Mouse (Mus musculus) ovary, postnatal 36 days (tissue): Measurements from ENCODE around the gene Ppp1r9a.

ENCODE experiments used
- DNase-seq: peaks from one replicate; pipeline ENCODE4 v3.0.0; 2022; ENCODE audit warnings: low spot score, mixed read lengths

Ppp1r9a gene

DNA sequence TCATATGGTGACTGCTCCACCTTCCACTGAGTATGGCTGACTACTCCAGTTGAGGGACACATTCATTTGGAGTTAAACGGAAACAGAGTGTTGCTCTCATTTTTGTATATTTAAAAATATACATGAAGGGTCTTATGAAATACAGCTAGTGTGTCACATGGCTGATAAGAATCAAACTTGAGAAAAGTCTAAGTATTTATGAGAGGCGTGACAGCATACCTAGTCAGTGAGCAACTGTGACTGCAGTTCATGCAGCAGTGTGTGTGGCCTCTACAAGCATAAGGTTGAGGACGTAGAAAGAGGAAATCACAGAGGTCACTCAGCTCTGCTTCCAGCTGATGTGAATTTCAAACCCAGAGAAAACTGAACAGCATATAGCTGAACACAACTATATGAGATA lies 145.3 kb downstream of the Ppp1r9a start:
- DNase-seq = no peak

DNA sequence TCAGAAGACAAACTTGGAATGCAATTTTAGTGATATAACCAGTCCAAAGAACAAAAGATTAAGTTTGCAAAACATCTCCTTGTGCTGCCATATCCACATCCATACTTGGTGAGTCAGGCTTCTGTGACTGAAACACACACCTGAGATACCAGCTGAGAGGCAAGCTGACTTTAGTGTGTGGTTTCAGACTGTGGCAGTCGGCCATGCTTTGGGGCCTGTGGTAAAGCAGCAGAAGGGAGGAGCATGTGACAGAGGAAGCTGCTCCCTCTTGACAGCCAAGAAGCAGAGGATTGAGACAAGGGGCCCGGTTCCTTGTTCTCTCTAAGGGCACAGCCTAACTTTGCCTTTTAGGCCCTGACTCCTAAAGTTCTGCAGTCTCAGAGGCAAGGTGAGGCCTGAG lies 149.6 kb downstream of the Ppp1r9a start:
- no peak for DNase-seq

DNA sequence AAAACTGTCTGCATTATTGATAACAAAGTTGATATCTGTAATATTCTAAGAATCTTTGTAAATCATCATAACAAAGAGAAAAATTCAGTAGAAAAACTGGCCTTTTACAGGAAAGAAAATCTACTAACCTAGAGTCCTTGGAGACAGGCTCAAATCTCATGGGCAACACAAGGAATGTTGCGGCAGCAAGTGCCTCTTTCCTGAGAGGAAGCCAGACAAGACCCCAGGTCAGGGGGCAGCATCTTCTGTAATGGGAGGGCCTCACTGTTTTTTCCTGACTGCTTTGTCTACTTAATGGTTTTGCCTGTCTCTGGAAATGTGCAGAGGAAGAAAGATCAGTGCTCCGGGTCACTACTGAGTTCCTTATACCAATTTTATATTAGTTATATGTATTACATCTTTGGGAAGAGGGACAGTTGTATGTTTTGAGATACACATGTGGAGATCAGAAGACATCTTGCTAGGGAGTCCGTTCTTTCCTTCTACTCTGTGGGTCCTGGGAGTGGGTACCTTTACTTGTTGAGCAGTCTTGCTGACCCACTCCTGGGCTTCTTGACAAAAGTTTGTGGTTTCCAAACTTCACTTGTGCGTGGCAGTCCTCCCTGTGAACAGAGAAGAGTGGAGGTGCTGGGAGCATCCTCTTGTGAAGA lies 151.9 kb downstream of the Ppp1r9a start:
- DNase-seq = no peak

DNA sequence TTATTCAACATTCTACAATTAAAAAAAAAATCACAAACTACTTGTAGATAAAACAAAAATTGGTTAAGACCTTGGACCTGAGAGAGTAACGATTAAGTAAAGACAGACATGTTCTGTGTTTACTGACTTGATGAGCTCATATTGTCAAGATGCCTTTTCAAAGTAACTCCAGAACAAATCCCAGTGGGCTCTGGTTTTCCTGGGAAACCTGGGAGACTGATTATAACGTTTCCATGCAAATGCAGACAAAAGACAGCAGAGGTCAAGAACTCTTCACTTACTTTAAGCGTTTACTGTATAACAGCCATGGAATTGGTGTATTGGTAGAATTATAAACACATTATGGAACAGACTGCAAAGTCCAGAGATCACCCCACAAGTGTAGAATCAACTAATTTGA lies 172.0 kb downstream of the Ppp1r9a start:
- DNase-seq = no peak

DNA sequence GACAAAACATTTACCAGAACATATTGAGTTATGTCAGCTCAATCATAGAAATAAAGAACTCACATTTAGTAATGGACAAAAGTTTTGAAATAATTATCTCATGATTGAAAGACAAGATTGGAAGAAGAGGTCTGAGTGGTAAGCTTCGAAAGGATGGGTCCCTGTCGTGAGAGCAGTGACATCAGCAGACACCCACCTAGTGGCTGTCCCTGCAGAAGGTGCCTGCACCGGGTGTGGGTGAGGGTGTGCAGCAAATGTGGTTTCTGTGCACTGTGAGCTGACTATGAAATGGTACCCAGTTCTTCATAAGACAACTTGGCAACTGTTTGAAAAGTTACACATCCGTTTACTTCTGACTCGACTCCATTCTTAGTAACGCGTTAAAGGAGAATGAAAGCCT lies 173.0 kb downstream of the Ppp1r9a start:
- DNase-seq = no peak

DNA sequence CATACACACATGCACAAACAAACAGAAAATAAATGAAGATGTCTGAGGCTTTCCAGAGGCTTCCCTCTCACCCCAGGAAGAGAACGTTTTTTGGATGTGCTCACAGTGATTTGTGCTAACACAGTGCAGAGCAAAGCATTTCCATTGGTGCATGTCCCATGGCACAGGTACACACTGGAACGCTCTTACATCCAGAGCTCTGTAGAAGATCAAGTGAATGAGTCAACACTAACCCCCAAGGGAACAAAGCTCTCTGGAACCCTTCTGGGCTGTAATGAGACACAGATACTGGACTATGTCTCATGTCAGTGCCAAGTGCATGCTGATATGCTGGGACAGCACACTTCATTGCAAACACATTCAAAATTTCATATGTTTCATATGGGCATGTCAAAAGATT lies 175.3 kb downstream of the Ppp1r9a start:
- no peak for DNase-seq

DNA sequence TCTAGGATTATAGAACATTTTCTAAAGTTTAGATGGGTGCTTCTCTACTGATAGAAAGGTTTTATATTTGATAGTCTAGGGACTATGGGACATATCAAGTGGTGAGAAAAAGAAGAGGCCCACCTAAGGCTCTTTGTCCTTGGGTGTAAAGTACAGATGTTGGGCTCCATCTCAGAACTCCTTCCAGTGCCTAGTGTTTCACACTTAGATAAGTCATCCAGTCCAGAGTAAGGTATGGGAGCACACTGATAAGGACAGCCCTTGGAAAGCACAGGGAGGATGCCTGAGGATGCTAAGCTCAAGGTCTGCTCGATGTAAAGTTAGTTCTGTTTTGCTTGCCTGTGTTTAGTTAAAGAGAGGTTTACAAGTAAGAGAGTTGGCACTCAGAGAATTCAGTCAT lies 176.4 kb downstream of the Ppp1r9a start:
- no peak for DNase-seq

DNA sequence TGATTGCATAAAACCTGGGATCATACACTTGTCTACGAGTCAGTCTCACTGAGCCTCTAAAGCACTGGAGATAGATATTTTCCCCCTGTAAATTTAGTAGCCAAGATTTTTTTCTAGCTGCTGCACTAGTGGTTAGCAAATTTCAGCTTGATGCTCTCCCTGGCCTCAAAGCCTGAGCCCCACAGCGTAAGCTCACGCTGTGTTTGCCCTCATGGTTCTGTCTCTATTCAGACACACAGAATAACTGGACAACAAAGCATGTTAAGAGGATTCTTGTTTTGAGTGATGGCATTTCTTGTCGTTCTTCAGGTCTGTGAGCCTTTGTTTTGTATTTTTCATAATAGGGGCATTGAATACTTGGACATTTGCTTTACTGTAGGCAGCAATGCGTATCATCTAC lies 177.4 kb downstream of the Ppp1r9a start:
- no peak for DNase-seq

DNA sequence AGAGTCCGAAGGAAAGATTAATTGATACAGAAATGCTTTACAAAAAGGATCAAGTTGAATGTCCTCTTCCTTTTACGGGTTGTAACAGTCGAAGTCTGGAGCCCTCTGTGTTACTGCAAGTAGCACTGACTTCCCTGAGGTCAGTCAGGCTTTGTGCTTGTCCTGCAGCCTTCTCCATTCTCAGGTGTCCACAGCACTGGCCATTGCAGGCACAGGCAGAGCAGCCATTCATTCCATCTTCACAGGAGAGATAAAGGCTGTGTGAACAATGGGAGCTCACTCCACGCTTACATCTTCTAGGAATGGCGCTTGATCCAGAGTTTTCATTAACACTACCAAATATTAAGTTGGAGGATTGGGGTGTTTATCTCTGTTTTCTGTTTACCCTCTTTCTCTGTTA lies 177.8 kb downstream of the Ppp1r9a start:
- no peak for DNase-seq

DNA sequence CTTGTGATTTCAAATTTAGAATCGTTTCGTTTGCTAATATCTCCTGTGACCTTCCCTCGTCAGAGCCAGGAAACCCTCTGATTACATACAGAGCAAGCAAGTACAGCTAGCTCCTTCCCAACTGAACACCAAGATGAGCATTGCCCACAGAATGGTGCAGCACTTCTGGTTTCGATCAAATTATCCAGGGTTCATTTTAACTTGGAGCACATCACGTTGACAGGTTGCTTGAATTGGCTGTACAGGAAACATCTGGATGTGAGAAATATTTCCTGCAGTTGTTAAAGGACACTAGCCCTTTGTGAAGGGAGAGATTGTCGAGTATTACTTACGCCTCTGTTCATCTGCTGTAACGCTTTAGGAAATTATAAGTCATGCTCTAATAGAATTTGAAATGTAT lies 178.4 kb downstream of the Ppp1r9a start:
- no peak for DNase-seq

DNA sequence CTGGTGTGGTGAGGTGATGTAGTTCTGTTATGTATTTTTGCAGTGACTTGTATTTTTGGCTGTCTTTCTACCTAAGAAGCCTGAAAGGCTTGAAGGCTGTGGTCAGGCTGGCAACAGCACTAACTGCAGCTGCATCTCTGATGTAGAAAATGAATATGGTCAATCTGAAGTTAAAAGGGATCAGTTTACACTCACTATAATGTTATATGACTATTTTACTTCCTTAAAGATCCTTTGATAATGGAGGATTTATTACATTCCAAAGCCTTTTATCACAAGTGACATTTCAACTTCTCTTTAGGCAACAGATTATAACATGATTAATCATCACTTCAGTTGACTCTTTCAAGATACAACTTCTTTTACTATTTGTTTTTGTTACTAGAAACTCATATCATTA lies 179.4 kb downstream of the Ppp1r9a start:
- DNase-seq = no peak

DNA sequence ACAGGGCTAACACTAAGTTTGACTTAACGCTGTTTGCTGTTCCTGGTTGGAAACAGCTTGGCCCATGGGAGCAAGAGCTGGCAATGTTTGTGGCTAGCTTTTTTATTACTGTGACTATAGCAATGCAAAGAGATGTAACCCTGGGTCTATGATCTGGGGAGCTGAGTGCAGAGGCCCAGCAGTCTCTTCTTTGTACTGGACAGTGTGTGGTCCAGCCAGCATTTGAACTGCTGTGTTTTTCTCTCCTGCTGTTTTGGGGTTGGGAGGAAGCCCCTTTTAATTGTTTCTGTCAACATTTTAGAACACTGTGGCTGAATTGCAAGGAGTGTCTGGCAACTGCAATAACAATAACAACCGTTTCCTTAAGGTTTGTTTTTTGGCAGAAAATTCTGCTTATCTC lies 180.0 kb downstream of the Ppp1r9a start:
- DNase-seq = no peak

DNA sequence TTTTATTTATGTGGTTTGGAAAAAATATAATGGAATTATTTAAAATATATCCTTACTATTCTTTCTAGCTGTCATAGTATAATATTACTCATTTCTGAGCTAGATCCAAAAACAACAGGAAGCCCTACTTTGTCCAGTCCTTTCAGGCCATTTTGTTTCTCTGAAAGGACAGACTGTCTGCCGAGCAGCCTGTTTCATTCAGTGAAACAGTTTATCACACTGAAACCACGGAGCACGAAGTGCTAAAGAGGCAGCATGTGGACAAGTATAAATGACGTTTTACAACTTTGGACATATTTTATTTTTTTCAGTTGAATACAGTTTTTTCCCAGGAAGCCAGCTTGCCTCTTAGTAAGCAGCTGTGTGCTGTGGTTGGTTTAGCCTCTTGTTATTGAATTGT lies 181.2 kb downstream of the Ppp1r9a start:
- no peak for DNase-seq

DNA sequence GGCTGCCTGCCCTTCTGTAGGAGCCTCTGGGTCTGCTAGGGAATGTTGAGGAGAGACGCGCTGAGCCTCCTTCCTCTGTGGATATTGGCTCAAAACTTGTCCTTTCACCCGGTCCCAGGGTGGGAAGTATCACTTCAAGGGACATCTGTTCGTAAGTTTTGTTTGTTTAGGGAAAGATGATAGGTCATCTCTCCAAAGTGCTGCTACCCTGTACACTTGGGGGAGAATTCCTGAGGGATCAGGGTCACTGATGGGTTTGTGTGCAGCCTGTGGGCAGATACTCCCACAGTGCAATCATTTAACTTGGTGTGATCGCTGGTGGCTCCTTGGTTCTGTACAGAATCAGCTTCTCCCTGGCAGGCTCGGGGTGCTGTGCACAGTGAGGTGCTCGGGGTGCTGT lies 189.2 kb downstream of the Ppp1r9a start:
- DNase-seq = no peak

DNA sequence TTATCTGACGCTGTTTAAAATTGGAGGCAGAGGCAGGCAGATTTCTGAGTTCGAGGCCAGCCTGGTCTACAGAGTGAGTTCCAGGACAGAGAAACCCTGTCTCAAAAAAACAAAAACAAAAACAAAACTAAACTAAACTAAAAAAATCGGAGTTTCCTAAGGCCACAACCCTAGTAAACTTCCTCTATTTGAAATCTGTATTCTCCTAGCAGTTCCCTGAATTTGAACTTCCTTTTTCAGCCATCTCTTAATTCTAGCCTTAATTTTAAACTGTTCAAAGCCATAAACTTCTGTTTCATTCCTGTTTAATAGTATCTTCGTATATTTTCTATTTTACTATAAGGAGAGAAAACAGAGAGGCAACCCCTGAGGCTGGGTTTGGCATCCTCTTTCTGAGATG lies 190.1 kb downstream of the Ppp1r9a start:
- no peak for DNase-seq

DNA sequence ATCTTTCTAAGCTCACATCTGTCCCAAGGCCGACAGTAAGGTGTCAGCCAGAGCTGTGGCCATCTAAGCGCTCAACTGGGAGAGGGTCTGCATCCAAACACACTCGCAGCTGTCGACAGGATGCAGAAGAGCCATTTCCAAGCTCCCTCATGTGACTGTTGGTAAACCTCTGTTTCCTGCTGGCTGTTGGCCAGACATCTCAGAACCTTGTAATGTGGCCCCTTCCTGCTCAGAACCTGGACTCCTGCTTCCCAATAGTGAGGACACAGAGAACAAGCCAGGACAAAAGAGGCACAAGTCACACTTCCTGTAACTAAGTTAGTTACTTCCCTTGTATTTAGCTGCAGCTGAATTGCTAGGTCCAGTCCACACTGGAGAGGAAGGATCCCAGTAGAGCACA lies 190.8 kb downstream of the Ppp1r9a start:
- DNase-seq = peak; percentile 22

DNA sequence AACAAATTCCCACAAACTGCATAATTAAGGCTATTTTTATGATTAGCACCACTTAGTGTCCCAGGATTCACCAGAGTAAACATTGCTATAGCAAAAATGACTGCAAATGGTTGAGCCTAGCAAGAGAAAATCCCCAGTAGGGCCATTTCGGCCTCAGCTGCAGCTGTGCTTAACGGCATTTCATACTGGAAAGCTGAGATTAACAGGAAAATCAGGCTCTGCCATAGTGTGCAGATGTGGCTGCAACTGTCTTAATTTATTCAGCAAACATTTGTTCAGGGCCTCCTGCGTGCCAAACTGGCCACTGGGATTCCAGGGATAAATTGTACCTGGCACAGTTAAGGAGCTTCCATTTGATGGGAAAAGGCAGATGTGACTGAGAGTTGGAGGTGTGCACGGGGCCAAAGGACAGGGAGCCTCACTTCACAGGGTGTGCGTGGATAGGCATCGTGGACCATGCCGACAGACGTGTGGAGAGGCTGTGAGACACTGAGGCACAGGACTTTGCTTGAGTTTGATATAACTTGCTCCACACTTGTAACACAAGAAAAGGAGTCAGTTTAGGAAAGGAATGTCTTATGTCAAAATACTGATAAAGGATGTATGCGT lies 192.8 kb downstream of the Ppp1r9a start:
- DNase-seq = no peak

DNA sequence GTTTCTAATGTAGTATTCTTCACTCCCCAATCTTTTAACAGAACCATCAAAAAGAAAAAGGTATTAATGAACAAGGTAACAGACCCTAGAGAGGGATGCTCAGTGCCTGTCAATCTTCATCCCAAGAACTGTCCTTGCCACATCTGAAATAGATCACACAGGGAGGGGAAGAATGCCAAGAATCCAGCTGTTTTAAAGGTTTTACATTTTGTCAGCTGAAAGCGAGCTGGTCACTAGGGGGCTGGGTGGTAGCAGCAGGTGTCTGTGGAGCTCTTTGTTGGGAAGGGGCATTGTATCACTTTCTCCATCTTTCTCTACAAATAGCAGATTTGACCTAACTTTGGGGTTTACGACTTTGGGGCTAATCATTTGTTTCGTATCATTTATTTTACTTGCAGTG lies 194.6 kb downstream of the Ppp1r9a start:
- DNase-seq = no peak

DNA sequence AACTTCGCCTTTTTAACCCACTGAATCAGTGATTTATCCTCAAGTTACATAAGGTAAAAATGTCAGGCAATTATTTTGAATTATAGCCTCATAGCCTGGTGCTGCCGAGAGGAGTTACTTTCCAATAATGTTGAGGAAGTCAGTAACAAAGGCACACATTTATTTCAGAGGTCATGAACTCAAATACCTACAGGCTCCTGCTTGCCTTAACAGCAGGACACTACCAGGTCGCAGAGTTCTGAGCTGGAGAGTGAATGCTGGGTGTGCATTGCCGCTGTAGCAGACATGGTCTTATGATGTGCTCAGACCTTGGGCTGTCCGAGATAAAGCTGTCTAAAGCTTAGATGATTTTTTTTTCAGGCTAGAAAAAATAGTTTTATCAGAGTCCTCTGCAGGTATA lies 196.6 kb downstream of the Ppp1r9a start:
- DNase-seq = no peak

DNA sequence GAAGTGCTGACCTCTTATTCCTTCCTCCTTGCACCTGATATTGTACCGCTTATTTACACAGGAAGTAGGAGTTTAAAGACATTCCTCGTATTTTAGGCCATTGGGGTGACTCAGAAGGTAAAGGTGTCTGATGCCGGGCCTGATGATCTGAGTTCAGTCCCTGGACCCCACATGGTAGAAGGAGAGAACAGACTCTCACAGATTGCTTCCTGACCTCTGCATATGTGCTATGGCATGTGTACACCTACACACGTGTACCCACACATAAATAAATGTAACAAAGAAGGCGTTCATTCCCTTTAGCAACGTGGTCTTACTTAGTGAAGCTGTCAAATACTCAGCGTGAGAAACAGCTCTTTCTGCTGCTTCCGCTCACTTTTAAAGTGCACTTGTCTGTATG lies 197.1 kb downstream of the Ppp1r9a start:
- DNase-seq = no peak

DNA sequence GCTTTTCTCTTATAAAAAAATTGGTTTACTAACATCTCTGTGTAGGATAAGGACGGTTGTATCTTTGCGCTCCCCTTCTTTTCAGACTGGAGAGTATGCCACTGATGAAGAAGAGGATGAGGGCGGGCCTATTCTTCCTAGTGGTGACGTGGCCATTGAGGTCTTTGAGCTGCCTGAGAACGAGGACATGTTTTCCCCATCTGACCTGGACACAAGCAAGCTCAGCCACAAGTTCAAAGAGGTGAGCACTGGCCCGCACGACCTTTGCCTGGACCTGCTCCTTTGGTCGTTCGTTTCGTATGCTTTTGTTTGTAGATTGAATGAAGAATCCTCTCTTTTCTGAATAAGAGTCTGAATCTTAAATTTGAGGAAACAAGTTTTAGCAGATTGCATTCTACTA lies 197.6 kb downstream of the Ppp1r9a start:
- DNase-seq = no peak

DNA sequence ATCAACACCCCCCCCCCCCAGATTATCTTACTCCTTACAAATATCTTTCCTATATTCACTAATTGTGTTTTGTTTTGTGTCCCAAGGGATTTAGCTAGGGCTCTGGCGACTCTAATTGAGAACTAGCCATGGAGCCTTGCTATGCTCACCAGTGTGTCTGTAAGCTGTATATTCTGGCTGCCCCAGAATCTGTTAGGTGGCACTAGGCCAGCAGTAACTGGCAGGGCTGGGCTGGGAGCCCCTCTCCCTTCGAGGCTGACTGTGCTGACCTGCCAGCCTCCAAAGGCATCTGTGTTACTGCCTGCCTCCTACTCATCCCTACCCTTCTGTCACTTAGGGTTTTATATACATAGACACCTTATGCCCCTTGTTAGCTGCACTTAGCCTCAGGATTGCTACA lies 200.0 kb downstream of the Ppp1r9a start:
- no peak for DNase-seq

DNA sequence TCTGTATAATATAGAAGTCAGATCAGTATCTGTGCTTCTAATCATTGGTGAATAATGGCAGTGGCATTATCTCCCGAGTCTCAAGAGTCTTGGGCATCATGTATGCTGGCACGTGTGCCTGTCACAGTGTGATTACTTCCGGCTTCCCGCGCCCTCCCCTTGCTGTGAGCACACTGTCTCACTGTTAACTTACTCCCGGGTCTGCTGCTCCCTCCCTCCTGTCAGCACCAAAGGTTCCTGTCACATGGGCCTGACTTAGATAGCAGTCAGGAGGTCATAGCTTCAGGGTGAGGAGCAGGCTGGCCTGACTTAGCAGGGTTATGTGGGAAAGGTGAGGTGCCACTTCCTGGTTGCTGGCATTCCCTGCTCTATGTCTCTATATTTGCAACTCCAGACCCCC lies 201.1 kb downstream of the Ppp1r9a start:
- no peak for DNase-seq

DNA sequence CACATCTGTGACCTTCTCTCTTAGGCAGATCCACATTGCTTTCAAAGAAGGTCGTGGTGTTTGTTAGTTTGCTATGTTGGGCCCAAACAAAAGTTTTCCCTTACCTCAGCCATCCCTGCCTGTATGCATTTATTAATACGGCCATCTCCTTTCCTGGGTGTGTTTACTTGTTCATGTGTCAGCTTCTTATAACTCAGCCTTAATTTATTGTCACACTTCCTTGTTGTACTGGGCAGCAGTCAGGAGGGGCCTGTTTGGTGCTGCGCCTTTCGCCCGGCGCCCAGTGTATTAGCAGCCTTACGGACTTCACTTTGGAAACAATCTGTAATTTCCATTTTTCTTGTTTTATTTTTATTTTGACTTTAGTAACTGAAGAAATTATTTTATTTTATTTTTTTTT lies 201.5 kb downstream of the Ppp1r9a start:
- no peak for DNase-seq
